Mouse (Mus musculus): ENCODE data around the gene Rragd.
A peak's percentile ranks its signal among the peaks of the same experiment; 100 is the strongest.
"Not testable (repeated sequence)": the region's sequence is repeated elsewhere in the genome, so short reads cannot be mapped to it uniquely, and the experiment has no call there.

Gene Rragd

DNA sequence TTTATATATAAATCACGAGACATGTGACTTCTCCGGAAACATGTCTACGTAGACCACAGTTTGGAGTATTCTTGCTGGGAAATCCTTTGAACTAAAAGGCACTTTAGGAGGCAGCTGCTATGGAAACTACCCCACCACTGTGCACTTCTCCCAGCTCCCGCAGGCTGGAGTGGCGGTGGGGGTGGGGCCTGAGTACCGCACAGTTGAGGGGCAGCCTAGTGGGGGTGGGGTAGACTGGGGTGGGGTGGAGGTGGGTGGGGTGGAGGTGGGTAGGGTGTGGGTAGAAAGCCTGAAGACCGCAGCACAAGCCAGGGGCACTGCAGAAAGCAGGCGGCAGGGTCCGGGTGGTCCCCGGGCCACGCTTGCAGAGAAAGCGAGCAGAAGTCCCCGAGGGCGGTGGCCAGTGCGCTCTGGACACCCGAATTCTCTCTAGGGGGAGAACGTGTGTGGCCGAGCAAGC, at the start of gene Rragd:
Gene Rragd, plus strand, starts transcription at position 322 of the 460 bp plus-strand sequence.
- no peak for DNase-seq

DNA sequence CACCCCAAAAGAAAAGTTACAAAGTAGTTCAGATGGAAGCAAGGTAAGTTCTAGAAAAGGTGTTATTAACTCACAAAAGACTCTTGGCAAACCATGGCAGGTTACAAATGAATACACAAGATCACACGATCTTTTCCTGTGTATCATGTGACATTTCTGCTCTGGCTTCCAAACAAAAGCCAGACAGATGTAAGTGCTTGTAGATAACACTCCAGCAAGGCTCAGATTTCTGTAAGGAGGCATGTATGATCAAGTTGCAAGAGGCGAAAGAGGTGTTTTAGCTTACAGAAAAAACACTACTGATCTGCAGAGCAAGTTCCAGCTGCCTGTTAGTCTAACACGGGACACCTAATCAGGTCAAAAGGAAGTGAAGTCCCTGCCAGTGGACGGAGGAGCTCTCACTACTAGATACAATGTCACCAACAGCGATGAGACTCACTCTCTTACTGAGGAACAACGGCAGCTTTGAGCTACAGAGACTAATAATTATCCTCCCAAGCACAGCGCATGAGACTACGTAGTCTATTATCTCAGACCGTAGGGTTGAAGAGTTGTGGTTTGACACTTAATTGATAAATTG, 46.0 kb upstream of the Rragd start:
- no peak for DNase-seq

DNA sequence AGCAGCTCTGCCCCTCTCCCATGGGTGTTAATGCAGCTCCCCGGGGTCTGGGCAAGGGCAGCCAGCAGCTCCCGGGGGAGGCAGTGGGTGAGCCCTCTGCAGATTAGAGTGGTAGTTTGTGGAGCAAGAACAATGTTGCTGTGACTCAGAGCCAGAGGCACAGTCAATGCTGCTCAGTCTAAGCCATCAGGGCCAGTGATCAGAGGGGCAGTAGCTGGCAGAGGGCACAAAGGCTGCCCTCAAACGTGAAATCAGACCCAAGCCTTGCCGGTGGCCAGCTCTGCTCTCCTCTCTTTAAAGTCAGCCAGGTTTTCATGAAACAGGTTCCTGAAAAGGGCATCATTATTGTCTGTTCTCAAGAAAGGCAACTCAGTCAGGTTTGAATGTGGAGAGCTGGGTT, 43.3 kb upstream of the Rragd start:
- no peak for DNase-seq

DNA sequence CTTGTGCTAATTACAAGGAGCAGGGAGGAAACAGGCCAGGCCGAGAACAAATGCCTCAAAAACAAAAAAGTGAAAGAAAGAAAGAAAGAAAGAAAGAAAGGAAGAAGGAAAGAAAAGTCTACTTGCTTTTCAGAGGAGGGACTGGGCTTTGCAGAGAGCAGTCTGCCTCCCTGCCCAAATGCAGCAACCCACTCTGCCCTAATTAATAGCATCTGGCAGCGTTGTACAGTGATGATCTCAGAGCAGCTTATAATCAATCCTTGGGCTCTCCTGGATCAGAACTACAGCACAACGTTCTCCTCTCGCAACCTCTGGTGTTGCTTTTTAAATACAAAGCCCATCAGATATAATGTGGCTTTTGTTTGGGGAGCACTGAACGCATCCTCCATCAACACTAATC, 42.9 kb upstream of the Rragd start:
- DNase-seq, result no peak

DNA sequence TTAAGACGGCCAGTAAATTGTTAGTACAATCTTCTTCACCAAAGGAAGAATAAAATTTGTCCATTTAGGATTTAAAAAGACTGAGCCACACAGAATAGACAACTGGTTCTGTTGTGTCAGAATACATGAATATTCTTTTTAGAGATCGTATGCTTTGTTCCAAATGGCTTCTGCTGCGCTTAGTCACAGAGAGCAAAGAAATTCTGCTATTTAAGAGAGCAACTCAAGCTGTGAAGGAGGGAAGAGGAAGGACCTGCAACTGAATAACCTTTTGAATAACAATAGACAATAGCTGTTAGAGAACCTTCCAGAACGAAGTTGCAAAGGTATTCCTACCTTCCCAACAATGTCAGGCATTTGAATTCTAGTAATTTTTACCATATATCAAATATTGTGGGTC, 41.9 kb upstream of the Rragd start:
- DNase-seq, result no peak

DNA sequence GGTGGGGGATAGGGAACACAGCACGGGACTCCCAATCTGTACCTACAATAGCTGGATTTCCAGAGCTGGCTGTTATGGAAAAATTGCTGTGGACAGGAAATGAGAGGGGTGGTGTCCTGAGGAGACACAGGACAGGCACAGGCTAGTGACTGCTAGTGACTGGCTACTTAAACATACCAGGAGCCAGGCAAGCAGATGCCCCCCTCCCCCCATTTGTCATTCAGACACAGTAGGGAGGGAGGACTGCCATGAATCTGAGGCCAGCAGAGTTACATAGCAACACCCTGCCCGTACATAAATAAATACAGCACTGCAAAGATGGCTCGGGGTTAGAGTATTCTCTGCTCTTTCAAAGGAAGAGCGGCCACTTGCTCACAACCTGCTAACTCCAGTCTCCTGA, 35.2 kb upstream of the Rragd start:
- DNase-seq, result no peak

DNA sequence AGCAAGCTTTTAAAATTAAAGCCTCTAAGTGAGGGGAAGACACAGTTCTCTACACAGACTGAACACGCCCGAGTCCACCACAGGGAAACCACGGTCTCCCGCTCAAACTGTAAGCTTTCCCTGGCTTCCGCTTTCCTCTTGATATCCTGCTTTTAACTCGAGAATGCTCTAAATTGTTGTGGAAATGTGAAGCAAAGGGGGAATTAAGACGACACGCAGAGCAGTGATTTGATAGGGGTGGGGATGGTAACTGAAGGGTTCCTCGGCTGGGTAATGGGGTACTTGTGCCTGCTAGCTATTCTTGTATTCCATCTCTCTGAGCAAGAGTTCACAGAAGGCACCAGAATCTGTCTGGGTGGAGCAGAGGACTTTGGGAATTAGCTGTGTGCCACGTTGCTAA, 34.1 kb upstream of the Rragd start:
- DNase-seq, result no peak

DNA sequence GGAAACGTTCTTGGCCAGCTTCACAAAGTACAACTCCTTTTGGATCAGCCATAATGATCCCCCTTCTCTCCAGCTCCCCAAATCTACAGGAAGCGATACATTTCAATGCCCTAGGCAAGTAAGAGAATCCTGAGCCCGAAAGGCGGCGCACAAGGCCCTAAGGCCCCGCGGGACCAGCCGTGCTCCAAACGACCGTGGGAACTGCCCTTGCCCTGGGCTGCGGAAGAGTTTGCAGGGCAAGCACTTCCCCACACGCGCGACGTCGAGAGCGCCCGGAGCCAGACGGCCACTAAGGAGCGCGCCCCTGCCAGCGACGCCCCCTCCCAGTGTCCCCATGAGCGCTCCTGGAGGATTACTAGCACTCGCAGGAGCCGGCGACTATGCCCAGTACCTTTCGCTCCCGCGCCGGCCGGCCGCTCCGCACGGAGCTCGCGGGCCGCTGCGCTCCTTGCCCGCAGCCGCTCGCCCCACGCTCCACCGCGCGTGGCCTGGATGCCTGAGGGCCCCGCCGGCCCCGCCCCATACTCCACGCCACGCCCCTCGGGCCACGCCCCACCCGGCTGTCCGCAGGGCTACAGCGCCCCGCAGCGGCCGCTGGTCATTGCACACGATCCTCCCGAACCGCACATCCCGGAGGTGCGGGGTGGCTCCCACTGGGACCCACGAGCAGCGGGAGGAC, 32.3 kb upstream of the Rragd start, which contains the start of gene Ankrd6:
Gene Ankrd6, minus strand, starts transcription at position 486 of the 679 bp plus-strand sequence.
- peak; percentile 80 for DNase-seq

DNA sequence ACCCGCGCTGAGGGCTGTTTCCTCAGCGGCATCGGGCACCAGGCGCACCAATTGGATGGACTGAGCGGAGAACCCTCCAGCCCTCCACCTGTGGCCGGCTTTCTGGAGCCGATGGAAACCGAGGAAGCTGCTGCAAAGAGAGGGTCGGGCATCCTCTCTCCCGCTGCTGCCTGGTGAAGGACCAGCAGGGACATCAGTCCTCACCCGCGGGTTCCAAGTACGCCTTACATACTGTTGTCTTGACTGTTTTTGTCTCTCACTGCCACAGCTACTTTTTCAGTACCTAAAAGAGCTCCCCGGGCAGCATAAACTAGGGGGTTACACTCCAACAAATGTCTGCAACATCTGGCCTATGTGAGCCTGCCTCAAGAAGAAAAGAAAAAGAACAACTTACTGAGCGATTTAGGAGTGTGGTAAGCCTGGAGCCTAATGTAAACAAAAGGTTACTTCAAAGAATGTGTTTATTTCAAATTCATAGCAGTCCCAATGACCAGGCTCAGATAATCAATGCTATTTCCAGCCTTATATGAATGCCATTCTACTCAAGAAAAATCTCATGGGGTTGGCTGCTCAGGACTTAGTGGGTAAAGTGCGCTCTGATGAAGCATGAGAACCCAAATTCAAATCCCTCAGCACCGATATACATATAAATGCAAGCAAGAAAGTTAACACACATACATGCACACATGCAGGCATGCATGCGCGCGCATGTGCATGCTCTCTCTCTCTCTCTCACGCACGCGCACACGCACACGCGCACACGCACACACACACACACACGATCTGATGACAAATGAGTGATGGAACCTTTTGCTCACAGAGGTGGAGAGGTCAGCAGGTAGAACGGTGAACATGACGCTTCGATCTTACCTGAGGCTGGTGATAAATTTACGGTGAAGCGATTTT, 31.5 kb upstream of the Rragd start:
- DNase-seq, result peak; percentile 21

DNA sequence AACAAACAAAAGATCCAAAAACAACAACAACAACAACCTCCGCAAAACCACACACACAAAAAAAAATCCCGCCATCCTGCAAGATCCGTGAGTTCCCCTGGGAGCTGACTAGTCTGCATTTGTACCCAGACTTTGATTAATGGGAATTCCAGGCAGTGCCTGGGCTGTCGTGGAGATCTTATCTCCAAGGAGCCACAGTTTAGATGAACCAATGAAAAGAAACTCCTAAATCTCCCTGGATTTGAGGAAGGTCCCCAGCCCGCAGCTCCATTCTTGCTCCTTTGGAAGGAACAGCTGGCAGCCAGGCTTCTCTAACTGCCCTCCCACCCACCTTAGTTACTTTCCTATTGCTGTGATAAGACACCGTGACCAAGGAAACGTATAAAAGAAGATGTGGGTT, 30.2 kb upstream of the Rragd start:
- no peak for DNase-seq

DNA sequence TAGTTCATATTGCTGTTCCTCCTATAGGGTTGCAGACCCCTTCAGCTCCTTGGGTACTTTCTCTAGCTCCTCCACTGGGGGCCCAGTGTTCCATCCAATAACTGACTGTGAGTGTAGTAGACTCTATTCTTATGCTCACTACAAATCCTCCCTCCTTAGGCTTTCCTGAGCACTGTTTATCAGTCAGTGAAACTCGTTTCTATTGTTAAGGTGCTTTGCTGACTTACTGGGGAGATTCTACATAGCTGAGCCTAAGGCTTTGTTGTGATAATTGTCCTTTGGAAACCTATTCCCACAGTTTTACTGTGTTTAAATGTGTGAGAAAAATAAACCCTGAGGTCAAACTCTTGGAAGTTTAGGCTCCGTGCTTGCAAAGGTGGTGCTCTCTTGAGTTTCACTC, 26.4 kb upstream of the Rragd start:
- DNase-seq, result no peak

DNA sequence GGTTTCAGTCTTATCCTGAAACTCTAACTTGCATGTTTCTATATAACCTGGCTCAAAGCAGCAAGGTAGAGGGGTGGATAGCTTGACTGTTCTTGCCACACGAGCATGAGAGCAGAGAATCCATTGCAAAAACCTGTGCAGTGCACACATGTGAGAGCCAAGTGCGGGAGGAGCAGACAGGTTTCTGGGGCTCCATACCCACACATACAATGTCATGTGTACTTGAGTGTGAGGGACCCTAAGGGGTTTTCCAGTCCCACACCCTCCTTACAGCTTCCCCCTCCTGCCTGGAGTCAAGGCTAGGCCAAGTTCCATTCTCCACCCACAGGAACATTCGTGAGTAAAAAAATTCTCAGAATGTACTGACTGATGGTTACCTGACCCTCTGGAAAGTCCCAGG, 21.4 kb upstream of the Rragd start:
- DNase-seq, result no peak

DNA sequence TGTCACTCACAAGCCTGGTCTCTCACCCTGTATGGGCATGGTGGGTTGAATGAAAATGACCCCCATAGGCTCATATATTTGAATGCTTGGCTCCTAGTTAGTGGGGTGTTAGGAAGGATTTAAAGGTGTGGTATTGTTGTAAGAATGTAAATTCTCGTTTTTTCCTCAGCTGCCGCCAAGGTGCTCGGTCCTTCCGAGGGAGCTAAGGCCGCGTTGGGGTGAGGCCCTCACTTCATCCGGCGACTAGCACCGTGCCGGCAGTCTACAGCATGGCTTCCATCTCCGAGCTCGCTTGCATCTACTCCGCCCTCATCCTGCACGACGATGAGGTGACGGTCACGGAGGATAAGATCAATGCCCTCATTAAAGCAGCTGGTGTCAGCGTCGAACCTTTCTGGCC, 18.2 kb upstream of the Rragd start:
- DNase-seq, result not testable (repeated sequence)

DNA sequence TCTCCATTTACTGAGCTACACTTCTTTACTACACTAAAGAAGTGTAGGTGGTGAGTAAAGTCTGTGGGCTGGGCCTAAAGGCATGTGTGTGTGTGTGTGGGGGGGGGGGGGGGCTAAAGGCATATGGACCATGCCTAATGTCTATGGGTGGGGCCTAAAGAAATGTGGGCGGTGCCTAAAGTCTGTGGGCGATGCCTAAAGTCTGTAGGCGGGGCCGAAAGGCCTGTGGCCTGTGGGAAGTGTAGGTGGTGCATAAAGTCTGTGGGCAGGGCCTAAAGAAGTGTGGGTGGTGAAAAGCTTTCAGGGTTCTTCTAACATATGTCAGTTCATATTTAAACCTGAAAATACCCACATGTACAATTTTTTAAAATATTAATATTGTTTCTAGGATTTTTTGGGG, 5.5 kb upstream of the Rragd start:
- DNase-seq, result no peak

DNA sequence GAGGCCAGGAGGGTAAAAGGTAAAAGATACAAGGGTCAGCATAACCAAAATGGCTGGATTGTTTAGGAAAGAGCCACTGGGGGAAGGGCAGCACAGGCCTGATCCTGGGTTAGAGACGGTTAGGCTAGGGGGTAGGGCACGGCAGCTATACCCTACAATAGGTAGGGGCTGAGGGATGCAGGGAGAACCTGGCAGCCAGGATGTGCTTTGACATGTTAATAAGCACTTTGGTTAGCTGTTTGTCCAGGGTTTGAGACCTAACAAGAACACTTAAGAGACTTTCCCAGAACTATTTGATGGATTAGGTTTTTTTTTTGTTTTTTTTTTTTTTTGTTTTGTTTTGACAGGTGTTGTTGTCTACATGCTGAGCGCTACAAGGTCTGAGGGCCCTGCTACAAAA, 2.8 kb upstream of the Rragd start:
- no peak for DNase-seq

DNA sequence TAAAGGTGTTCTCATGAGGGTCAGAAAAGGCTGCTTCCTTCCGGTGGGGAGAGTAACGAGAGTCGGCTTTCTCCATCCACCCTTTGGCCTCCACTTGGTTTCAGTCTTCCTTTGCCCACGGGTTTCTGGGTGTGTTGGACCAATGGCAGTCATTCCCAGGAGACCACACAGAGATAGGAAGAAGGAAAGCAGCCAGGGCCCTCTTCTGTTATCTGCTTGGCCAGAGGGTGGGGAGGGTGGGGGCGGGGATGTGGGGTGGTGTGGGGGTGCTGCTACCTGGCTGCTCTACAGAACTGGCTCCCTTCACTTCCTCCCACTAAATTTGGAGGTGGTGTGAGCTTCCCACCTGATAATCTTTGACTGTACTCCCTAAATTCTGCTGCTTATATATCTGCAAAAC, 1.2 kb upstream of the Rragd start:
- DNase-seq, result no peak

DNA sequence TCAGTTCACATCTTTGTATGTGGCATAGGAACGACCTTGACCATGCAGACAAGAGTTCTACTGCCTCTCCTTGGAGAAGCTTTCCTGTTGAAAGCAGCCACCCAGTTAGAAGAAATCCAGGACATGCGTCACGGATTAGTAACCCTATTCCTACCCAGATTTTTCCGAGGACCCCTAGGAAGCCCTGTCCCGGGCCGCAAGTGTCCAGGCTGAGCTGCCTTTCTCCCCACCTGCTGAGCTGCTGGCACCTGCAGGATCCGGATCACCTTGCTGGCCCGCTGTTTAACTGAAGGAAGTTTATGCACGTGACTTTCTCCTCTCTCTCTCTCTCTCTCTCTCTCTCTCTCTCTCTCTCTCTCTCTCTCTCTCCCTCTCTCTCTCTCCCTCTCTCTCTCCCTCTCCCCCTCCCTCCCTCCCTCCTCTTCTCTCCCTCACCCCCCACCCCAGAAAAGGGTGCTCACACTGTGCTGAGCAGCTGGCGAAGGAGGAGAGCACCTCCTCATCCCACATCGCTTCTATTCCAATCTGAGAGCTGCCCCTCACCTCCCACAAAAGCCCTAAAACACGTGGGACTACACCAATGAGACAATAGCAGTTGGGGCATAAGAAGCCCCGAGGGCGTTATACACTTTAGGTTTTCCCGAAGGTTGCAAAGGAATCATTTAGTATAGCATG, 659 bp upstream of the Rragd start:
- DNase-seq, result peak; percentile 70

DNA sequence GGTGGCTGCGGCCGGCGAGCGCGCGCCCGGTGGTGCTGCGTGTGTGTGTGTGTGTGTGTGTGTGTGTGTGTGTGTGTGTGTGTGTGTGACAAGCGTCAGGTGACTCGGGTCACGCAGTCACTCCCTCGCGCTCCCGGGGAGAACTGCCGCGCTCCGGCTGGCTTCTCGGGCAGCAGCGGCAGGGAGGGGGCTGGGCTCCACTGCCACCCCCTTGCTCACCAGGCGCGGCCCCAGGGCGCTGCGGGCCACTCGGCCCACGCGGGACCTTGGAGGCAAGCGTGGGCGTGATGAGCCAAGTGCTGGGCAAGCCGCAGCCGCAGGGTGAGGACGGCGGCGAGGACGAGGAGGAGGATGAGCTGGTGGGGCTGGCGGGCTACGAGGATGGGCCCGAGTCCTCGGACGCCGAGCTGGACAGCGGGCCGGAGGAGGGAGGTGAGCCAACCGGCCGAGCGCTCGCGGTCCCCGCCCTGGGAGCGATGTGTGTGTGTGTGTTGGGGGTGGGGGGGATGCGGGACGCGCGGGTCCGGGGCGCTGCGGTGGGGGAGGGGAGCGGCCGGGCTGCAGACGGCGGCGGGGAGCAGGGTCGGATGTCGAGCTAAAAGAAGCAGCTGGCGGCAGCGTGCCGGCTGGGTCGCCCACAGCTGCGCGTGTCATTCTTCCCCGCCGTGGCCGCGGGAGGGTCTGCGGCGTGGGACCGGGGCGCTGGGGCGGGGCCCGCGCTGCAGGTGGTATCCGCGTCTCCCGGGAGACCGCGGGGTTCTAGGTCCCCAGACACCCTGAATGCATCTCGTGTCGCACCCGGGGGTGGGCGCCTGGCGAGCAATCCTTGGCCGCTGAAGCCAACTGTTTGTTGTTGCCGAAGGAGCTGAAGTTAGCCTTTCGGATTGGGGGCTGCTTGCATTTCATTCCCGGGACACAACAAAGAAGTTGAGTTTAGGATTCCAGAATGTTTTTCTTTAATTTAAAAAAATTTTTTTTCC, 629 bp downstream of the Rragd start:
- peak; percentile 86 for DNase-seq

DNA sequence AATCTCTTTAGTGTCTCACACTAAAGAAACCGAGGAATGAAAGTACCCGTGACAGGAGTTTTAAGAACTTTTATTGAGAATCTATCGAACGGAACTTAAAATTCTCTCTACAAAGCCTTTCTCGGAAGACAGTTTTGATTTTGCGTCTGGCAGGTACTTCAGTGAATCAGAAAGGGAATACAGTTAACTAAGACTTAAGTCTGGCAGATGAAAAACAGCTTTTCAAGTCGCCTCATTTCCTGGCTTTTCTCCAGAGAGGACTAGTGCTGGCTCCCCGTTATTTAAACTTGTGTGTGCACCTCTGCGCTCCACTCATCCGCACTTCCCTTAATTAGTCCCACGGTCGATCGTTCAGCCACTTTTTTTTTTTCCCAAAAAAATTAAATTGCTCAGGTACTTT, 1.4 kb downstream of the Rragd start:
- DNase-seq, result no peak

DNA sequence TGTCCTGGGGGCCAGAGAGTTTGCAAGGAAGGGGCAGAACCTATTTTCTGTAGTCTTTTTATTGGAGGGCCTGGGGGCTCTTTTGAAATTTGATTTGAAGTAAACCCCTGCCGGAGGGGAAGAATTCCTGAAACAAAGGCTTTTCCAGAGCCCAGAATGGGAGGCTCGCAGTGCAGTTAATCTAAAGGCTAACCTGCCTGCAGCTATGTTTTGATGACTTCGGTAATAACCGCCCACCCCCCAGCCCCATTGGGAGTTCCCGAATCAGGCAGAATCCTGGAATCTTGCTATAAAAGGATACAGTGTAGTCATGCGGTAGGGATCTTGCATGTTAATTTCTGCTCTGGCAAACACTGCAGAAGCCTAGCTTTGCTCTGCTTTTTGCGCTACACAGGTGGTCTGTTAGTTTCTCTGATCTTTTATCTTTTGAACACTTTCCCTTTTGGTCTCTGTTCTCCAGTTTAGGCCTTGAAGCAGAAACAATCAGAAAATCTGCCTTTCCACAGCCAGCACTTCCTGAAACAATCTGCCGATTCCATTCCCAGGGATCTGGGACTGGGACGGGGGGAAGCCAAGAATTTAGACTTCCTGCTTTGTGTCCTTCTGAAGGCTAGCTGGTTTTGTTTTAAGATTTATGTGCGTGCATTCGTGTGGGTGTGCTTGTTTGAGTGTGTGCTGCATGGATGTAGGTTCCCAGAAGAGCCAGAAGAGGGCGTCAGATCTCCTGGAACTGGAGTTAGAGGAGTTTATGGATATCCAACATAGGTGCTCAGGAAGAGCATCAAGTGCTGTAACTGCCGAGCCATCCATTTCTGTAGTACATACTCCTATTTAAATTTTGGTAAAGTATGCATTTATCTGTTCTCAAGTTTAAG, 2.2 kb downstream of the Rragd start:
- DNase-seq, result no peak

DNA sequence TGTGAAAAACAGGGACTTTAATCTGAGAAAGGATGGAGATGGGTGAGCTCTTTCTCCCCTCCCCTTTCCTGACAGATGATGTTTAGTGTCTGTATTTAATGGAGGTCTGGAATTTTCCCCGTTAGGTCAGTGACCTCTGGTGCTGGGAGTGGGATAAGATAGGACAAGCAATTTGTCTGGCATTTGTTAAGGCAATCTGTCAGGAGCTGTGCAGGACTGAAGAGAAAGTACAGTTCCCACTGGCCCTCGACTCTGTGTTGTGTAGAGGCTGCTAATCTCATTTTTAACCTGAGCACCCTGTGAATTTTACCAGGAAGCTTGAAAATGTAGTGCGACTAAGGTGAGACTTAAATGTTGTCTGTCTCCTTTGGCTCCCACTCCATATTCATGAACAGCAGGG, 2.8 kb downstream of the Rragd start:
- DNase-seq, result no peak

Measured in cerebellum, adult 9-11 months (tissue).